Mouse (Mus musculus): ENCODE results near the gene Atp6ap1l. TPM values are rescaled to one million over a fixed set of nuclear protein-coding genes. Genes with fewer than 3 reads are reported as not detected.
"Not testable (repeated sequence)": the region's sequence is repeated elsewhere in the genome, so short reads cannot be mapped to it uniquely, and the experiment has no call there.

The Atp6ap1l gene
- polyA plus RNA-seq (2014; fragmentation: Nextera tagmentation; extraction: Ambion mirVana), result not detected in 2 replicates

GRCm38 (mm10) chr13:90905176-90905575 lies at the start of gene Atp6ap1l:
Gene Atp6ap1l, minus strand, starts transcription at chr13:90905355.
- TF ChIP-seq CTCF (IDR thresholded peaks at IDR 0.05; ENCODE audit: low read depth), result no peak
- H3K27ac ChIP-seq (ENCODE audit: low read depth), result no peak within 1 kb of the TSS
- no peak within 1 kb of the TSS for H3K4me3 ChIP-seq (ENCODE audit: low read depth, low read length)
- H3K9me3 ChIP-seq (ENCODE audit: low read depth, low read length), result no peaks in the 10 kb centered on the region
- H3K4me2 ChIP-seq, result no peak within 1 kb of the TSS
- H3K36me3 ChIP-seq (ENCODE audit: insufficient read depth), result no peaks in the 10 kb centered on the region
- 91% methylated on average over 5 of the region's 5 CpGs for WGBS
- no peaks in the 10 kb centered on the region for H3K4me1 ChIP-seq (ENCODE audit: insufficient read depth)
- H3K9ac ChIP-seq, result no peak within 1 kb of the TSS
- ATAC-seq (ENCODE audit: insufficient read depth) (no peak), DNase-seq (no peak)
- no peaks in the 10 kb centered on the region for H3K27me3 ChIP-seq (ENCODE audit: insufficient read depth, low read length)

GRCm38 (mm10) chr13:90939600-90939999 lies 34.4 kb upstream of the Atp6ap1l start:
- Histone ChIP-seq H3K27me3 (ENCODE audit: insufficient read depth, low read length) (no peaks in the 10 kb centered on the region), H3K27ac (ENCODE audit: low read depth) (no peak overlapping the region), H3K36me3 (ENCODE audit: insufficient read depth) (no peaks in the 10 kb centered on the region), H3K4me3 (ENCODE audit: low read depth, low read length) (no peak overlapping the region), H3K4me1 (ENCODE audit: insufficient read depth) (no peaks in the 10 kb centered on the region), H3K4me2 (no peak overlapping the region), H3K9ac (no peak overlapping the region), H3K9me3 (ENCODE audit: low read depth, low read length) (no peaks in the 10 kb centered on the region)
- no peak for TF ChIP-seq CTCF (IDR thresholded peaks at IDR 0.05; ENCODE audit: low read depth)
- WGBS, result 82% methylated on average over 5 of the region's 5 CpGs
- ATAC-seq (ENCODE audit: insufficient read depth), result no peak
- no peak for DNase-seq

- Histone ChIP-seq H3K27ac (ENCODE audit: low read depth) (no peak overlapping the region), H3K4me3 (ENCODE audit: low read depth, low read length) (no peak overlapping the region), H3K9ac (no peak overlapping the region), H3K4me2 (no peak overlapping the region), H3K9me3 (ENCODE audit: low read depth, low read length) (no peaks in the 10 kb centered on the region), H3K27me3 (ENCODE audit: insufficient read depth, low read length) (no peaks in the 10 kb centered on the region), H3K36me3 (ENCODE audit: insufficient read depth) (no peaks in the 10 kb centered on the region), H3K4me1 (ENCODE audit: insufficient read depth) (no peaks in the 10 kb centered on the region)
- DNase-seq (no peak), ATAC-seq (ENCODE audit: insufficient read depth) (no peak)
- 44% methylated on average over 6 of the region's 6 CpGs for WGBS
- no peak for TF ChIP-seq CTCF (IDR thresholded peaks at IDR 0.05; ENCODE audit: low read depth)
These were observed 34.0 kb upstream of the Atp6ap1l start for GRCm38 (mm10) chr13:90939192-90939591.

- no peak overlapping the region for H3K27ac ChIP-seq (ENCODE audit: low read depth)
- DNase-seq (no peak), ATAC-seq (ENCODE audit: insufficient read depth) (no peak)
- no peak overlapping the region for H3K4me2 ChIP-seq
- WGBS, result 74% methylated on average over 7 of the region's 7 CpGs
- no peak overlapping the region for H3K9ac ChIP-seq
- no peaks in the 10 kb centered on the region for H3K4me1 ChIP-seq (ENCODE audit: insufficient read depth)
- TF ChIP-seq CTCF (IDR thresholded peaks at IDR 0.05; ENCODE audit: low read depth), result no peak
- H3K4me3 ChIP-seq (ENCODE audit: low read depth, low read length), result no peak overlapping the region
- no peaks in the 10 kb centered on the region for H3K27me3 ChIP-seq (ENCODE audit: insufficient read depth, low read length)
- no peaks in the 10 kb centered on the region for H3K36me3 ChIP-seq (ENCODE audit: insufficient read depth)
- no peaks in the 10 kb centered on the region for H3K9me3 ChIP-seq (ENCODE audit: low read depth, low read length)
These were observed 30.7 kb upstream of the Atp6ap1l start for GRCm38 (mm10) chr13:90935852-90936251.

- ATAC-seq (ENCODE audit: insufficient read depth) (no peak), DNase-seq (no peak)
- H3K4me2 ChIP-seq, result no peak overlapping the region
- H3K36me3 ChIP-seq (ENCODE audit: insufficient read depth), result peaks cover 9% of the 10 kb centered on the region; the same call in 1 of the 2 replicates
- H3K27me3 ChIP-seq (ENCODE audit: insufficient read depth, low read length), result no peaks in the 10 kb centered on the region
- no peak overlapping the region for H3K27ac ChIP-seq (ENCODE audit: low read depth)
- no peak overlapping the region for H3K9ac ChIP-seq
- no peaks in the 10 kb centered on the region for H3K9me3 ChIP-seq (ENCODE audit: low read depth, low read length)
- 65% methylated on average over 3 of the region's 3 CpGs for WGBS
- no peak overlapping the region for H3K4me3 ChIP-seq (ENCODE audit: low read depth, low read length)
- TF ChIP-seq CTCF (IDR thresholded peaks at IDR 0.05; ENCODE audit: low read depth), result no peak
- H3K4me1 ChIP-seq (ENCODE audit: insufficient read depth), result no peaks in the 10 kb centered on the region
These were observed 28.1 kb upstream of the Atp6ap1l start for GRCm38 (mm10) chr13:90933256-90933655.

- ATAC-seq (ENCODE audit: insufficient read depth) (peak; percentile 40), DNase-seq (peak; percentile 88)
- Histone ChIP-seq H3K4me2 (no peak overlapping the region), H3K9me3 (ENCODE audit: low read depth, low read length) (no peaks in the 10 kb centered on the region), H3K4me3 (ENCODE audit: low read depth, low read length) (no peak overlapping the region), H3K9ac (no peak overlapping the region), H3K27ac (ENCODE audit: low read depth) (no peak overlapping the region), H3K4me1 (ENCODE audit: insufficient read depth) (no peaks in the 10 kb centered on the region), H3K27me3 (ENCODE audit: insufficient read depth, low read length) (no peaks in the 10 kb centered on the region), H3K36me3 (ENCODE audit: insufficient read depth) (peaks cover 38% of the 10 kb centered on the region)
- TF ChIP-seq CTCF (IDR thresholded peaks at IDR 0.05; ENCODE audit: low read depth), result peak; percentile 81
- WGBS, result 23% methylated on average over 5 of the region's 5 CpGs
These were observed 24.7 kb upstream of the Atp6ap1l start for GRCm38 (mm10) chr13:90929847-90930246.

GRCm38 (mm10) chr13:90928266-90928665 lies 23.1 kb upstream of the Atp6ap1l start:
- H3K4me1 ChIP-seq (ENCODE audit: insufficient read depth); H3K4me2 ChIP-seq; H3K9me3 ChIP-seq (ENCODE audit: low read depth, low read length); H3K4me3 ChIP-seq (ENCODE audit: low read depth, low read length); H3K27ac ChIP-seq (ENCODE audit: low read depth); H3K9ac ChIP-seq; H3K27me3 ChIP-seq (ENCODE audit: insufficient read depth, low read length); ATAC-seq (ENCODE audit: insufficient read depth); DNase-seq: not testable (repeated sequence)
- WGBS, result 84% methylated on average over 10 of the region's 10 CpGs
- H3K36me3 ChIP-seq (ENCODE audit: insufficient read depth), result peaks cover 41% of the 10 kb centered on the region
